Mouse (Mus musculus) macrophage (primary cell): ENCODE data around the gene Bcl2l10. TPM values are rescaled to one million over a fixed set of nuclear protein-coding genes. Genes with fewer than 3 reads are reported as not detected.

ENCODE experiments used
- H3K27ac ChIP-seq: fragments of 350-480 bp; formaldehyde crosslinking; 2 replicates; pipeline ENCODE4 v1.9.0; 2021
- H3K36me3 ChIP-seq: fragments of 350-480 bp; formaldehyde crosslinking; 2 replicates; pipeline ENCODE4 v1.9.0; 2021; ENCODE audit errors: inconsistent target
- H3K4me3 ChIP-seq: fragments of 350-480 bp; formaldehyde crosslinking; 2 replicates; pipeline ENCODE4 v1.9.0; 2021; ENCODE audit errors: inconsistent target
- H3K79me2 ChIP-seq: fragments of 350-480 bp; formaldehyde crosslinking; 2 replicates; pipeline ENCODE4 v1.9.0; 2021; ENCODE audit errors: inconsistent target
- WGBS: methylation state at CpG from one replicate; pipeline ENCODE4 v1.1.7; 2026; ENCODE audit warnings: inconsistent platforms; ENCODE audit not compliant: missing documents; 5-methylcytosine and 5-hydroxymethylcytosine counted together
- polyA plus RNA-seq: library from polyadenylated mRNA; stranded (reverse); fragments of 250-400 nt; gene quantifications from 3 replicates; pipeline ENCODE4 v1.2.4, GENCODE M21; 2018; ENCODE audit warnings: inconsistent platforms
- total RNA-seq, 78 experiments: library from RNA; depleted of rRNA; stranded (reverse); fragments of 250-400 nt; gene quantifications; 1 replicate in 9 of 78; 2 replicates in 24 of 78; 3 replicates in 43 of 78; 4 replicates in 2 of 78; pipeline ENCODE4 v1.2.4; 2018; ENCODE audit warnings: inconsistent platforms in 56 of 78

The Bcl2l10 gene
- not detected for total RNA-seq (2018; cell fraction: chromatin; rRNA removed)
- total RNA-seq (2018; cell fraction: cytosol; rRNA removed), result not detected
- total RNA-seq (2018; cell fraction: nucleus; rRNA removed), result not detected
- polyA plus RNA-seq, result not detected in 3 replicates

GRCm38 (mm10) chr9:75347458-75347857, at the start of gene Bcl2l10:
Gene Bcl2l10, plus strand, starts transcription at chr9:75347758.
- Histone ChIP-seq H3K36me3 (no peaks in the 10 kb centered on the region), H3K79me2 (no peaks in the 10 kb centered on the region), H3K4me3 (no peak within 1 kb of the TSS), H3K27ac (no peak within 1 kb of the TSS)
- 95% methylated on average over 5 of the region's 5 CpGs for WGBS

GRCm38 (mm10) chr9:75299342-75299741, 48.2 kb upstream of the Bcl2l10 start:
- Histone ChIP-seq H3K27ac (no peak overlapping the region), H3K4me3 (no peak overlapping the region), H3K36me3 (no peaks in the 10 kb centered on the region), H3K79me2 (no peaks in the 10 kb centered on the region)
- WGBS, result 93% methylated on average over 2 of the region's 2 CpGs

- Histone ChIP-seq H3K4me3 (no peak overlapping the region), H3K27ac (no peak overlapping the region), H3K79me2 (no peaks in the 10 kb centered on the region), H3K36me3 (no peaks in the 10 kb centered on the region)
- WGBS, result 100% methylated on average over 1 of the region's 2 CpGs
These were observed 44.5 kb upstream of the Bcl2l10 start for GRCm38 (mm10) chr9:75303033-75303432.

- H3K36me3 ChIP-seq, result no peaks in the 10 kb centered on the region
- no peaks in the 10 kb centered on the region for H3K79me2 ChIP-seq
- H3K27ac ChIP-seq, result no peak overlapping the region
- WGBS, result 86% methylated on average over 16 of the region's 16 CpGs
- H3K4me3 ChIP-seq, result no peak overlapping the region
These were observed 43.8 kb upstream of the Bcl2l10 start for GRCm38 (mm10) chr9:75303701-75304261.

GRCm38 (mm10) chr9:75304286-75304685, 43.3 kb upstream of the Bcl2l10 start:
- H3K27ac ChIP-seq, result no peak overlapping the region
- 78% methylated on average over 7 of the region's 7 CpGs for WGBS
- no peak overlapping the region for H3K4me3 ChIP-seq
- no peaks in the 10 kb centered on the region for H3K79me2 ChIP-seq
- H3K36me3 ChIP-seq, result no peaks in the 10 kb centered on the region

- no peak within 1 kb of the TSS for H3K4me3 ChIP-seq
- H3K27ac ChIP-seq, result no peak within 1 kb of the TSS
- H3K79me2 ChIP-seq, result no peaks in the 10 kb centered on the region
- H3K36me3 ChIP-seq, result no peaks in the 10 kb centered on the region
- WGBS, result 95% methylated on average over 11 of the region's 11 CpGs
These were observed 41.2 kb upstream of the Bcl2l10 start, which contains the start of gene Gnb5 for GRCm38 (mm10) chr9:75306126-75306898. Gene Gnb5, plus strand, starts transcription at chr9:75306288.

- WGBS, result 96% methylated on average over 5 of the region's 5 CpGs
- H3K27ac ChIP-seq, result no peak overlapping the region
- H3K36me3 ChIP-seq, result no peaks in the 10 kb centered on the region
- no peaks in the 10 kb centered on the region for H3K79me2 ChIP-seq
- H3K4me3 ChIP-seq, result no peak overlapping the region
These were observed 40.5 kb upstream of the Bcl2l10 start for GRCm38 (mm10) chr9:75307015-75307414.

- Histone ChIP-seq H3K27ac (no peak overlapping the region), H3K4me3 (no peak overlapping the region)
- 81% methylated on average over 5 of the region's 5 CpGs for WGBS
These were observed 38.9 kb upstream of the Bcl2l10 start for GRCm38 (mm10) chr9:75308621-75309020.

GRCm38 (mm10) chr9:75312008-75312407, 35.5 kb upstream of the Bcl2l10 start:
- Histone ChIP-seq H3K79me2 (no peaks in the 10 kb centered on the region), H3K27ac (no peak overlapping the region), H3K4me3 (no peak overlapping the region), H3K36me3 (no peaks in the 10 kb centered on the region)
- 24% methylated on average over 4 of the region's 4 CpGs for WGBS

More at GRCm38 (mm10) chr9:75308621-75309020, 38.9 kb upstream of the Bcl2l10 start:
- H3K36me3 ChIP-seq, result no peaks in the 10 kb centered on the region
- no peaks in the 10 kb centered on the region for H3K79me2 ChIP-seq

- H3K36me3 ChIP-seq, result no peaks in the 10 kb centered on the region
- WGBS, result 41% methylated on average over 6 of the region's 11 CpGs
- no peaks in the 10 kb centered on the region for H3K79me2 ChIP-seq
- H3K4me3 ChIP-seq, result no peak overlapping the region; the same call in 1 of the 2 replicates
- no peak overlapping the region for H3K27ac ChIP-seq
These were observed 34.3 kb upstream of the Bcl2l10 start for GRCm38 (mm10) chr9:75313138-75313831.

- WGBS, result 2% methylated on average over 40 of the region's 52 CpGs
- Histone ChIP-seq H3K36me3 (no peaks in the 10 kb centered on the region), H3K79me2 (no peaks in the 10 kb centered on the region), H3K27ac (no peak overlapping the region), H3K4me3 (peak overlapping the region; percentile 39)
These were observed 33.6 kb upstream of the Bcl2l10 start for GRCm38 (mm10) chr9:75313832-75314516.

- 13% methylated on average over 21 of the region's 22 CpGs for WGBS
- no peaks in the 10 kb centered on the region for H3K36me3 ChIP-seq
- peak overlapping the region; percentile 39 for H3K4me3 ChIP-seq
- H3K79me2 ChIP-seq, result no peaks in the 10 kb centered on the region
- H3K27ac ChIP-seq, result no peak overlapping the region
These were observed 32.9 kb upstream of the Bcl2l10 start for GRCm38 (mm10) chr9:75314517-75315105.

- no peaks in the 10 kb centered on the region for H3K79me2 ChIP-seq
- H3K36me3 ChIP-seq, result no peaks in the 10 kb centered on the region
- H3K4me3 ChIP-seq, result no peak overlapping the region
- no peak overlapping the region for H3K27ac ChIP-seq
- WGBS, result 91% methylated on average over 3 of the region's 3 CpGs
These were observed 32.3 kb upstream of the Bcl2l10 start for GRCm38 (mm10) chr9:75315238-75315637.

GRCm38 (mm10) chr9:75316771-75317170, 30.8 kb upstream of the Bcl2l10 start:
- Histone ChIP-seq H3K27ac (no peak overlapping the region), H3K79me2 (no peaks in the 10 kb centered on the region), H3K4me3 (no peak overlapping the region), H3K36me3 (no peaks in the 10 kb centered on the region)
- 97% methylated on average over 6 of the region's 6 CpGs for WGBS
